In genomic region chr12:52711382-52711781, GRCm38 (mm10) we compare ENCODE assay signal across 20 mouse cellular contexts. TPM values are rescaled to one million over a fixed set of nuclear protein-coding genes. Genes with fewer than 3 reads are reported as not detected.
"Had no signal": no experiment of that assay in that cellular context is flagged by ENCODE, and none has a peak within 500 bp of the region (broad histone marks: within the 10 kb centered on the region; RNA-seq: fewer than 3 reads in every experiment).

No protein-coding gene starts in this region.

- H3K9me3 ChIP-seq: kidney, embryonic 15.5 days; limb, embryonic 10.5 days; limb, embryonic 13.5 days; liver, embryonic 13.5 days; megakaryocyte, embryonic 14.5 days; midbrain, embryonic 10.5 days; midbrain, embryonic 13.5 days; neural tube, embryonic 13.5 days; stomach, embryonic 15.5 days had no signal

- ATAC-seq: midbrain, embryonic 13.5 days had no signal

- H3K4me2 ChIP-seq: kidney, embryonic 15.5 days; limb, embryonic 13.5 days; liver, embryonic 13.5 days; midbrain, embryonic 13.5 days; neural tube, embryonic 13.5 days; stomach, embryonic 15.5 days had no signal

- H3K4me3 ChIP-seq: kidney, embryonic 15.5 days; limb, embryonic 10.5 days; limb, embryonic 13.5 days; liver, embryonic 13.5 days; megakaryocyte, embryonic 14.5 days; midbrain, embryonic 10.5 days; midbrain, embryonic 13.5 days; myocyte; neural tube, embryonic 13.5 days; stomach, embryonic 15.5 days had no signal

- DNase-seq: kidney, postnatal 14 days; kidney, postnatal 4 days; liver, embryonic 13.5 days; lung, adult 2 months; lung, postnatal 14 days; lung, postnatal 4 days; retina, postnatal 1 day; right cerebral cortex, postnatal 25 days; spleen, adult 18-20 months; thymus, postnatal 25 days had no signal

- H3K27me3 ChIP-seq: kidney, embryonic 15.5 days; limb, embryonic 13.5 days; liver, embryonic 13.5 days; megakaryocyte, embryonic 14.5 days; midbrain, embryonic 13.5 days; neural tube, embryonic 13.5 days; stomach, embryonic 15.5 days had no signal

- H3K36me3 ChIP-seq: kidney, embryonic 15.5 days; limb, embryonic 10.5 days; limb, embryonic 13.5 days; liver, embryonic 13.5 days; stomach, embryonic 15.5 days had no signal

- H3K4me1 ChIP-seq: kidney, embryonic 15.5 days; limb, embryonic 13.5 days; liver, embryonic 13.5 days; midbrain, embryonic 10.5 days; midbrain, embryonic 13.5 days; stomach, embryonic 15.5 days had no signal

- H3K9ac ChIP-seq: kidney, embryonic 15.5 days; limb, embryonic 13.5 days; liver, embryonic 13.5 days; midbrain, embryonic 13.5 days; neural tube, embryonic 13.5 days; stomach, embryonic 15.5 days had no signal

- H3K27ac ChIP-seq: kidney, embryonic 15.5 days; limb, embryonic 10.5 days; limb, embryonic 13.5 days; liver, embryonic 13.5 days; midbrain, embryonic 10.5 days; midbrain, embryonic 13.5 days; neural tube, embryonic 13.5 days; stomach, embryonic 15.5 days had no signal

RNA-seq across cellular contexts. Expression of gene Akap6, which starts 12.2 kb away (rescaled TPM):
- total RNA-seq: monocyte, adult 5-6 weeks had no signal
